Mouse (Mus musculus) ES-E14 (cell line): ENCODE measurements at regions not wholly inside any gene's neighbourhood (a gene's known extent, or its start where the extent isn't known, plus 50 kb on each side); places are given as distances from the start of the nearest gene placed in this dataset.

ENCODE experiments used
- CHD2 ChIP-seq: IDR thresholded peaks from 2 replicates; pipeline ENCODE4 v1.6.1; 2014; ENCODE audit warnings: mild to moderate bottlenecking, low read depth, low read length, inconsistent platforms
- HCFC1 ChIP-seq: IDR thresholded peaks from 2 replicates; pipeline ENCODE4 v1.6.1; 2012; ENCODE audit warnings: low read length, inconsistent platforms, borderline replicate concordance; ENCODE audit not compliant: insufficient read depth
- ZC3H11A ChIP-seq: IDR thresholded peaks from 2 replicates; pipeline ENCODE4 v1.6.1; 2012; ENCODE audit warnings: low read depth, mild to moderate bottlenecking, inconsistent platforms, low read length, borderline replicate concordance

GRCm38 (mm10) chr1:92292681-92293380 lies 97.3 kb upstream of the Hdac4 start:
- no peak for TF ChIP-seq ZC3H11A
- no peak for TF ChIP-seq HCFC1
- no peak for TF ChIP-seq CHD2
